Mouse (Mus musculus): ENCODE measurements at regions not wholly inside any gene's neighbourhood (a gene's known extent, or its start where the extent isn't known, plus 50 kb on each side); places are given as distances from the start of the nearest gene placed in this dataset.

GRCm38 (mm10) chr4:75130757-75131156, 147.3 kb downstream of the Dmac1 start:
- Histone ChIP-seq H3K27ac (ENCODE audit: insufficient read depth, low read depth, low read length, poor library complexity, severe bottlenecking) (no peak overlapping the region), H3K9me3 (ENCODE audit: control insufficient read depth, insufficient read depth, low read depth, low read length) (no peaks in the 10 kb centered on the region), H3K9ac (ENCODE audit: insufficient read depth, low read depth, low read length, poor library complexity, severe bottlenecking) (no peak overlapping the region), H3K36me3 (ENCODE audit: control insufficient read depth, insufficient read depth, low read length, poor library complexity, severe bottlenecking) (no peaks in the 10 kb centered on the region), H3K4me1 (ENCODE audit: control insufficient read depth in 2 of 2, insufficient read depth in 2 of 2, low read length in 2 of 2, poor library complexity in 1 of 2) (0 out of 4 replicates have a peak, but pooled peaks cover 0 to 2% of the 10 kb centered on the region in 2 experiments), H3K4me3 (ENCODE audit: insufficient read depth in 1 of 2, low read depth in 1 of 2, low read length in 2 of 2, poor library complexity in 1 of 2, severe bottlenecking in 1 of 2) (no peak overlapping the region)
- TF ChIP-seq ZC3H11A (IDR thresholded peaks at IDR 0.05; ENCODE audit: borderline replicate concordance, low read depth, low read length) (no peak), HCFC1 (IDR thresholded peaks at IDR 0.05; ENCODE audit: borderline replicate concordance, insufficient read depth, low read length) (no peak), CHD2 (IDR thresholded peaks at IDR 0.05; ENCODE audit: low read depth, low read length) (no peak), ZNF384 (IDR thresholded peaks at IDR 0.05; ENCODE audit: low read depth, low read length) (no peak), MAFK (IDR thresholded peaks at IDR 0.05; ENCODE audit: insufficient read depth, low read depth, low read length) (no peak)
- no peak for DNase-seq (ENCODE audit: low read depth, low spot score)
- in situ Hi-C loops (cut with MboI; ENCODE audit: low sequenced_read_pairs in 2 of 2, unreplicated experiment in 2 of 2) = no loop called here

GRCm38 (mm10) chr4:75115887-75116286, 162.2 kb downstream of the Dmac1 start:
- no peak for TF ChIP-seq ZC3H11A (IDR thresholded peaks at IDR 0.05; ENCODE audit: borderline replicate concordance, low read depth, low read length)
- TF ChIP-seq HCFC1 (IDR thresholded peaks at IDR 0.05; ENCODE audit: borderline replicate concordance, insufficient read depth, low read length) = no peak
- TF ChIP-seq MAFK (IDR thresholded peaks at IDR 0.05; ENCODE audit: insufficient read depth, low read depth, low read length) = no peak
- TF ChIP-seq CHD2 (IDR thresholded peaks at IDR 0.05; ENCODE audit: low read depth, low read length) = no peak
- no peak for TF ChIP-seq ZNF384 (IDR thresholded peaks at IDR 0.05; ENCODE audit: low read depth, low read length)
- in situ Hi-C loops (cut with MboI; ENCODE audit: low sequenced_read_pairs in 2 of 2, unreplicated experiment in 2 of 2) = no loop called here
- Histone ChIP-seq H3K9me3 (ENCODE audit: control insufficient read depth, insufficient read depth, low read depth, low read length) (no peaks in the 10 kb centered on the region), H3K36me3 (ENCODE audit: control insufficient read depth, insufficient read depth, low read length, poor library complexity, severe bottlenecking) (no peaks in the 10 kb centered on the region), H3K4me3 (ENCODE audit: insufficient read depth in 1 of 2, low read depth in 1 of 2, low read length in 2 of 2, poor library complexity in 1 of 2, severe bottlenecking in 1 of 2) (no peak overlapping the region), H3K27ac (ENCODE audit: insufficient read depth, low read depth, low read length, poor library complexity, severe bottlenecking) (no peak overlapping the region), H3K9ac (ENCODE audit: insufficient read depth, low read depth, low read length, poor library complexity, severe bottlenecking) (no peak overlapping the region), H3K4me1 (ENCODE audit: control insufficient read depth in 2 of 2, insufficient read depth in 2 of 2, low read length in 2 of 2, poor library complexity in 1 of 2) (no peaks in the 10 kb centered on the region)
- DNase-seq (ENCODE audit: low read depth, low spot score) = no peak

- no peak for DNase-seq (ENCODE audit: low read depth, low spot score)
Observed at GRCm38 (mm10) chr4:75115346-75115745, 162.8 kb downstream of the Dmac1 start.

GRCm38 (mm10) chr4:75065782-75066181, 212.3 kb downstream of the Dmac1 start:
- H3K36me3 ChIP-seq (ENCODE audit: control insufficient read depth, insufficient read depth, low read length, poor library complexity, severe bottlenecking) = no peaks in the 10 kb centered on the region
- TF ChIP-seq CHD2 (IDR thresholded peaks at IDR 0.05; ENCODE audit: low read depth, low read length) = no peak
- TF ChIP-seq ZC3H11A (IDR thresholded peaks at IDR 0.05; ENCODE audit: borderline replicate concordance, low read depth, low read length) = no peak
- TF ChIP-seq ZNF384 (IDR thresholded peaks at IDR 0.05; ENCODE audit: low read depth, low read length) = no peak
- no peak for TF ChIP-seq MAFK (IDR thresholded peaks at IDR 0.05; ENCODE audit: insufficient read depth, low read depth, low read length)
- TF ChIP-seq HCFC1 (IDR thresholded peaks at IDR 0.05; ENCODE audit: borderline replicate concordance, insufficient read depth, low read length) = no peak
- no peaks in the 10 kb centered on the region for H3K9me3 ChIP-seq (ENCODE audit: control insufficient read depth, insufficient read depth, low read depth, low read length)
- no peak overlapping the region for H3K9ac ChIP-seq (ENCODE audit: insufficient read depth, low read depth, low read length, poor library complexity, severe bottlenecking)
- in situ Hi-C loops (cut with MboI; ENCODE audit: low sequenced_read_pairs in 2 of 2, unreplicated experiment in 2 of 2) = no loop called here
- H3K4me1 ChIP-seq (ENCODE audit: control insufficient read depth in 2 of 2, insufficient read depth in 2 of 2, low read length in 2 of 2, poor library complexity in 1 of 2) = no peaks in the 10 kb centered on the region
- no peak overlapping the region for H3K4me3 ChIP-seq (ENCODE audit: insufficient read depth in 1 of 2, low read depth in 1 of 2, low read length in 2 of 2, poor library complexity in 1 of 2, severe bottlenecking in 1 of 2)
- no peak overlapping the region for H3K27ac ChIP-seq (ENCODE audit: insufficient read depth, low read depth, low read length, poor library complexity, severe bottlenecking)
- no peak for DNase-seq (ENCODE audit: low read depth, low spot score)

More at GRCm38 (mm10) chr4:75115346-75115745, 162.8 kb downstream of the Dmac1 start:
- in situ Hi-C loops (cut with MboI; ENCODE audit: low sequenced_read_pairs in 2 of 2, unreplicated experiment in 2 of 2) = no loop called here
- no peaks in the 10 kb centered on the region for H3K9me3 ChIP-seq (ENCODE audit: control insufficient read depth, insufficient read depth, low read depth, low read length)
- no peaks in the 10 kb centered on the region for H3K36me3 ChIP-seq (ENCODE audit: control insufficient read depth, insufficient read depth, low read length, poor library complexity, severe bottlenecking)
- no peak overlapping the region for H3K27ac ChIP-seq (ENCODE audit: insufficient read depth, low read depth, low read length, poor library complexity, severe bottlenecking)
- no peaks in the 10 kb centered on the region for H3K4me1 ChIP-seq (ENCODE audit: control insufficient read depth in 2 of 2, insufficient read depth in 2 of 2, low read length in 2 of 2, poor library complexity in 1 of 2)
- no peak overlapping the region for H3K4me3 ChIP-seq (ENCODE audit: insufficient read depth in 1 of 2, low read depth in 1 of 2, low read length in 2 of 2, poor library complexity in 1 of 2, severe bottlenecking in 1 of 2)
- H3K9ac ChIP-seq (ENCODE audit: insufficient read depth, low read depth, low read length, poor library complexity, severe bottlenecking) = no peak overlapping the region
- TF ChIP-seq MAFK (IDR thresholded peaks at IDR 0.05; ENCODE audit: insufficient read depth, low read depth, low read length) = no peak
- TF ChIP-seq ZC3H11A (IDR thresholded peaks at IDR 0.05; ENCODE audit: borderline replicate concordance, low read depth, low read length) = no peak
- TF ChIP-seq HCFC1 (IDR thresholded peaks at IDR 0.05; ENCODE audit: borderline replicate concordance, insufficient read depth, low read length) = no peak
- no peak for TF ChIP-seq ZNF384 (IDR thresholded peaks at IDR 0.05; ENCODE audit: low read depth, low read length)
- TF ChIP-seq CHD2 (IDR thresholded peaks at IDR 0.05; ENCODE audit: low read depth, low read length) = no peak

GRCm38 (mm10) chr4:75063275-75063674, 214.8 kb downstream of the Dmac1 start:
- no peak for TF ChIP-seq ZNF384 (IDR thresholded peaks at IDR 0.05; ENCODE audit: low read depth, low read length)
- peak; percentile 24; the same call in 1 of the 2 replicates for TF ChIP-seq ZC3H11A (IDR thresholded peaks at IDR 0.05; ENCODE audit: borderline replicate concordance, low read depth, low read length)
- TF ChIP-seq HCFC1 (IDR thresholded peaks at IDR 0.05; ENCODE audit: borderline replicate concordance, insufficient read depth, low read length) = no peak
- peak; percentile 71 for TF ChIP-seq MAFK (IDR thresholded peaks at IDR 0.05; ENCODE audit: insufficient read depth, low read depth, low read length)
- Histone ChIP-seq H3K4me3 (ENCODE audit: insufficient read depth in 1 of 2, low read depth in 1 of 2, low read length in 2 of 2, poor library complexity in 1 of 2, severe bottlenecking in 1 of 2) (no peak overlapping the region), H3K4me1 (ENCODE audit: control insufficient read depth in 2 of 2, insufficient read depth in 2 of 2, low read length in 2 of 2, poor library complexity in 1 of 2) (no peaks in the 10 kb centered on the region), H3K27ac (ENCODE audit: insufficient read depth, low read depth, low read length, poor library complexity, severe bottlenecking) (no peak overlapping the region), H3K9ac (ENCODE audit: insufficient read depth, low read depth, low read length, poor library complexity, severe bottlenecking) (no peak overlapping the region), H3K9me3 (ENCODE audit: control insufficient read depth, insufficient read depth, low read depth, low read length) (no peaks in the 10 kb centered on the region), H3K36me3 (ENCODE audit: control insufficient read depth, insufficient read depth, low read length, poor library complexity, severe bottlenecking) (no peaks in the 10 kb centered on the region)
- in situ Hi-C loops (cut with MboI; ENCODE audit: low sequenced_read_pairs in 2 of 2, unreplicated experiment in 2 of 2) = no loop called here
- DNase-seq (ENCODE audit: low read depth, low spot score) = peak; percentile 19

Measured in ES-E14 (cell line).